Mouse (Mus musculus): ENCODE measurements at regions not wholly inside any gene's neighbourhood (a gene's known extent, or its start where the extent isn't known, plus 50 kb on each side); places are given as distances from the start of the nearest gene placed in this dataset.

- TF ChIP-seq E2F4 (IDR thresholded peaks at IDR 0.05; ENCODE audit: insufficient read depth) (no peak), POLR2A (IDR thresholded peaks at IDR 0.05; ENCODE audit: insufficient read length, low read depth) (no peak), MYOG (IDR thresholded peaks at IDR 0.05; ENCODE audit: control insufficient read depth in 1 of 3, insufficient read depth in 1 of 3, insufficient read length in 2 of 3, low read depth in 2 of 3) (no peak), POLR2AphosphoS2 (IDR thresholded peaks at IDR 0.05; ENCODE audit: insufficient read length, low read depth) (no peak), MAX (IDR thresholded peaks at IDR 0.05; ENCODE audit: low read depth) (no peak), REST (IDR thresholded peaks at IDR 0.05; ENCODE audit: insufficient read depth, insufficient read length) (no peak), MYOD1 (IDR thresholded peaks at IDR 0.05; ENCODE audit: control insufficient read depth in 1 of 3, insufficient read length in 2 of 3, low read depth in 2 of 3) (no peak), TCF12 (IDR thresholded peaks at IDR 0.05; ENCODE audit: insufficient read depth, poor library complexity, severe bottlenecking) (no peak), SRF (IDR thresholded peaks at IDR 0.05; ENCODE audit: control insufficient read depth, insufficient read length, low read depth) (no peak), USF1 (IDR thresholded peaks at IDR 0.05; ENCODE audit: low read depth) (no peak), CEBPB (IDR thresholded peaks at IDR 0.05; ENCODE audit: insufficient read depth, poor library complexity, severe bottlenecking) (no peak)
Observed at GRCm38 (mm10) chr6:5566582-5566981, 70.5 kb upstream of the Pdk4 start.

Measured in myocyte (in vitro differentiated cells).